Mouse (Mus musculus): ENCODE data around the gene Ppp1cb. TPM values are rescaled to one million over a fixed set of nuclear protein-coding genes. Genes with fewer than 3 reads are reported as not detected.
A peak's percentile ranks its signal among the peaks of the same experiment; 100 is the strongest.
"Not testable (repeated sequence)": the region's sequence is repeated elsewhere in the genome, so short reads cannot be mapped to it uniquely, and the experiment has no call there.

Ppp1cb gene
- polyA plus RNA-seq, 1 experiment from 2014 or later: 283 TPM

DNA sequence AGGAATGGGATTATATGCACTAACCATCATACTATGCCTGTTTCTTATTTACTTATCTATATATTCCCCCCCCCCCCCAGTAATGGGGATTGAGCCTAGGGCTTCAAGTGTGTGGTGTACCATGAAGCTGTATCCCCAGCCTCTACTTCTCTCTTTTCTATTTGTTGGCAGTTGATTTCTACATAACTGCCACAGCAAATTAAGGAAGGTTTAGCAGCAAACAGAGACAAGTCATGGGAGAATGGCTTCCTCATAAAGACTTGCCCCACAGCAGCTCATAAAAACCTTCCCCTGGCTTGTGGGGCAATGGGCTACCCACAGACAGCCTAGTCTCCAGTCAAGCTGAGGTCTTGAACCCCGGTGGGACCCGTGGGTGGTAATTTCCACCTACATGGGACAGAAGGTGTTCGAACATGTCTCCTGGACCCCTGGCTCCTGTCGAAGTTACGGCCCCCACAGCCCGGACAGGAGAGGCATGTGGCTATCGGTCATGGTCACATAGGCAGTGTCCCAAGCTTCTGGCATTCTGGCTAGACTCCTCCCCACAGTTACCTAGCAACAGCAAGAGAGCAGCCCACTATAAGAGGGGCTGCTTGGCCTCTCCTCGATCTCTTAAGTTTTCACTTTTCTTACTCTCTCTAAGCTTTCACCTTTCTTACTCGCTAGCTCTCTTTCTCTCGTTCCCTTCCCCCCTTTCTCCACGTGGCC lies 35.1 kb upstream of the Ppp1cb start:
- 63% methylated on average over 11 of the region's 11 CpGs for WGBS
- H3K4me1 ChIP-seq (replicated peaks): peaks cover 26% of the 10 kb centered on the region
- ATAC-seq (ENCODE audit: insufficient number of reproducible peaks, low FRiP score): no peak
- no peak overlapping the region for H3K27ac ChIP-seq (ENCODE audit: poor library complexity, severe bottlenecking)
- H3K27me3 ChIP-seq (replicated peaks): no peaks in the 10 kb centered on the region
- H3K36me3 ChIP-seq: no peaks in the 10 kb centered on the region
- no peak overlapping the region for H3K4me2 ChIP-seq
- H3K9me3 ChIP-seq (replicated peaks): no peaks in the 10 kb centered on the region
- H3K9ac ChIP-seq: no peak overlapping the region
- no peak overlapping the region for H3K4me3 ChIP-seq

DNA sequence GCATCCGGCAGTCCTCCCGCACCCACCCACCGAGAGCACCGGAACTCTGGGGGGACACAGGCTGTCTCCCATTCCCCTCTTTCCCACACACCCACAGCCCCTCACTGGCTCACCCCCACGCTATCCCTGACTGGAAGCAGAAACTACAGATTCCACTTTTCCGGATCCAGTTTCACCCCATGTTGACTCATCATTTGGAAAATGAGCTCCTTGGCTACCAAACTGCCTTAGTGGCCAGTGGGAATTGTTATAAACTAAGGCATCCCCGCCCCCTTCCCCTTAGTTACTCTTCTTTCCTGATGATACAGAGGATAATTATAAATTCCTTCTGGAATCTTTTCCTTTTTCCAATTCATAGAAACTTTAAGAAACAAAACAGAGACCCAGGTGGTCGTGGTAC lies 34.2 kb upstream of the Ppp1cb start:
- no peak for ATAC-seq (ENCODE audit: insufficient number of reproducible peaks, low FRiP score)
- 91% methylated on average over 8 of the region's 8 CpGs for WGBS
- no peak overlapping the region for H3K4me3 ChIP-seq
- no peak overlapping the region for H3K4me2 ChIP-seq
- no peak overlapping the region for H3K9ac ChIP-seq
- peaks cover 26% of the 10 kb centered on the region for H3K4me1 ChIP-seq (replicated peaks)
- no peaks in the 10 kb centered on the region for H3K36me3 ChIP-seq
- no peaks in the 10 kb centered on the region for H3K27me3 ChIP-seq (replicated peaks)
- H3K27ac ChIP-seq (ENCODE audit: poor library complexity, severe bottlenecking): no peak overlapping the region
- no peaks in the 10 kb centered on the region for H3K9me3 ChIP-seq (replicated peaks)

DNA sequence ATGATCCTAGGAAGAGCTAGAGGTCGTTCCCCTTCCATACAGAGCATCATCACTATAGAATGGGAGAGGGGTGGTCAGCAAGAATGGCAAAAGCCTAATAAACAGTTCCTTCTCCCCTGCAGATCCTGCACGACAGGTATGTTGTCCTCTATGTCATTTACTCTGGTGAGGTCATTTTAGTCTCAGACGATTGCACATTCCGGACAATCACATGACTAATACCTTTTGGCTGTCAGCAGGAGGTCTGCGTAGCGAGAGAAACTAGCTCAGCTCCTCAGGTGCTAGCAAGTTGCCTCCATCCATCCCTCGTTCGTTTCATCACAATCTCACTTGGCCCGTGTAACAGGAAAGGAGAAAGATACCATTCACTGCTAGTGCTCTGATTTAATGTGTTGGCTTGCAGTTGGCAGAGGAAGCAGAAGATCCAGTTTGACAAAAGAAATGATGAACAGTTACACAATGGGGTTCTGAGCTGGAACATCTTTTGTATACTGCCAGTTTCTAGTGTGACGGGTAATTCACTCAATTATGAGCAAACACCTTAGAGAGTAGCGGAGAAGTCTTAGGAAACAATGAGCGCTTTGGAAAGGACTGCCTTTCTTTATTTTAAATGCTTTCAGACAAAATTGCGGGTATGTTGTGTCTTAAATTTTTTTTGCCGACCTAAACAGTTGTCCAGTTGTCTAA lies 33.0 kb upstream of the Ppp1cb start:
- 63% methylated on average over 14 of the region's 14 CpGs for WGBS
- Histone ChIP-seq H3K9me3 (replicated peaks) (no peaks in the 10 kb centered on the region), H3K4me3 (no peak overlapping the region), H3K9ac (no peak overlapping the region), H3K36me3 (no peaks in the 10 kb centered on the region), H3K27ac (ENCODE audit: poor library complexity, severe bottlenecking) (no peak overlapping the region), H3K4me1 (replicated peaks) (peaks cover 26% of the 10 kb centered on the region), H3K27me3 (replicated peaks) (no peaks in the 10 kb centered on the region), H3K4me2 (no peak overlapping the region)
- no peak for ATAC-seq (ENCODE audit: insufficient number of reproducible peaks, low FRiP score)

DNA sequence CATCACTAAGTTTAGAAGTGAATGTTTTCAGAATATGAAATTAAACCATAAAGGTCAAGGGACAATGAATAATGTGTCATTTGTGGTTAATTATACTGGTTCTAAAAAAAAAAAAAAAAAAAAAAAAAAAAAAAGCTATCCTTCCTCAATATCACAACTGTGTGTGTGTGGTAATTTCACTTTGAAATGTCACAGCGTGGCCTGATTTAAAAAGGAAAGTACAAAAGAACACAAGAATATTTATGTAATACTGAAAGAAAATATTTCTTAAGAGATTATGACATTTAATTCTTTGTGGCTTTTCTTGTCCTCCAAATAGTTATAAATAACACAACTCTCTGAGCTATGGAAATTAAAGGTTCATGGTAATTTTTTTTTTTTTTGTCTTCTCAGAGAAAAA lies 28.2 kb upstream of the Ppp1cb start:
- WGBS: 88% methylated on average over 1 of the region's 1 CpGs
- H3K27me3 ChIP-seq (replicated peaks): no peaks in the 10 kb centered on the region
- H3K27ac ChIP-seq (ENCODE audit: poor library complexity, severe bottlenecking): no peak overlapping the region
- no peaks in the 10 kb centered on the region for H3K36me3 ChIP-seq
- no peak overlapping the region for H3K4me3 ChIP-seq
- no peak overlapping the region for H3K9ac ChIP-seq
- no peak for ATAC-seq (ENCODE audit: insufficient number of reproducible peaks, low FRiP score)
- no peak overlapping the region for H3K4me2 ChIP-seq
- H3K9me3 ChIP-seq (replicated peaks): no peaks in the 10 kb centered on the region
- H3K4me1 ChIP-seq (replicated peaks): 0 out of 2 replicates have a peak, but pooled peaks cover 3% of the 10 kb centered on the region

DNA sequence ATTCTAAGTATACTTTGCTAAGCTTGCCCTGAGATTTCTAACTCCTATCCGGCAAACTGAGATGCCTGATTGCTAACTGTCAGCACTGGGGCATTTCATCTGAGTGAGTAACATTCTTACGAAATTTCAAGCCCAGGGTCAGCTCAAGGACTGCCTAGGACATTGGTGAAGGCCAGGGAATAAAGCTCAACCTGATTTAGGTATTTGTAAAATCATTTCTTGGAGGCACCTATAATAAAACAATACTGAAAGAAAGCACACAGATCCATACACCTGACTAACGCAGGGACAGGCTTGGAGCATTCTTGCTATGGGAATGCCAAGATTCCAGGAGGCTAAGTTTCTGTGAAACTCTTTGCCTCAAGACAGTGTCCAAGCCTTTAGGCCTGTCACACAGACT lies 24.3 kb upstream of the Ppp1cb start:
- not testable (repeated sequence) for H3K4me1 ChIP-seq (replicated peaks); ATAC-seq (ENCODE audit: insufficient number of reproducible peaks, low FRiP score); H3K9ac ChIP-seq; H3K27ac ChIP-seq (ENCODE audit: poor library complexity, severe bottlenecking); H3K4me3 ChIP-seq; H3K27me3 ChIP-seq (replicated peaks); H3K9me3 ChIP-seq (replicated peaks); H3K36me3 ChIP-seq; H3K4me2 ChIP-seq
- 71% methylated on average over 3 of the region's 3 CpGs for WGBS

DNA sequence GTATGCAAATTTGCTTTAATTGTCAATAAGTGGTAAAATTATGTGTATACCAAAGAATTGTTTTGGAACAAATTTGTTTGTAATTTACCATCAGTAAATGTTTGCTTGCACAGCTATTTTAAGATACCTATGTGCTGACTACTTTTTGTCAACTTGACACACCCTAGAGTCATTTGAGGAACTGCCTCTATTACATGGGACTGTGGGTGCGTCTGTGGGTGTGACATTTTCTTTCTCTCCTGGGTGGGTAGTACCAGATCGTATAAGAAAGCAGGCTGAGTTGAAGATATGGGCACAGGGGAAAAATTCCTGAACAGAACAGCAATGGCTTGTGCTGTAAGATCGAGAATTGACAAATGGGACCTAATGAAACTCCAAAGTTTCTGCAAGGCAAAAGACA lies 23.0 kb upstream of the Ppp1cb start:
- Histone ChIP-seq H3K4me1 (replicated peaks) (no peaks in the 10 kb centered on the region), H3K27ac (ENCODE audit: poor library complexity, severe bottlenecking) (no peak overlapping the region), H3K27me3 (replicated peaks) (no peaks in the 10 kb centered on the region), H3K9ac (no peak overlapping the region), H3K36me3 (no peaks in the 10 kb centered on the region), H3K4me2 (no peak overlapping the region), H3K4me3 (no peak overlapping the region), H3K9me3 (replicated peaks) (no peaks in the 10 kb centered on the region)
- 79% methylated on average over 3 of the region's 3 CpGs for WGBS
- no peak for ATAC-seq (ENCODE audit: insufficient number of reproducible peaks, low FRiP score)

DNA sequence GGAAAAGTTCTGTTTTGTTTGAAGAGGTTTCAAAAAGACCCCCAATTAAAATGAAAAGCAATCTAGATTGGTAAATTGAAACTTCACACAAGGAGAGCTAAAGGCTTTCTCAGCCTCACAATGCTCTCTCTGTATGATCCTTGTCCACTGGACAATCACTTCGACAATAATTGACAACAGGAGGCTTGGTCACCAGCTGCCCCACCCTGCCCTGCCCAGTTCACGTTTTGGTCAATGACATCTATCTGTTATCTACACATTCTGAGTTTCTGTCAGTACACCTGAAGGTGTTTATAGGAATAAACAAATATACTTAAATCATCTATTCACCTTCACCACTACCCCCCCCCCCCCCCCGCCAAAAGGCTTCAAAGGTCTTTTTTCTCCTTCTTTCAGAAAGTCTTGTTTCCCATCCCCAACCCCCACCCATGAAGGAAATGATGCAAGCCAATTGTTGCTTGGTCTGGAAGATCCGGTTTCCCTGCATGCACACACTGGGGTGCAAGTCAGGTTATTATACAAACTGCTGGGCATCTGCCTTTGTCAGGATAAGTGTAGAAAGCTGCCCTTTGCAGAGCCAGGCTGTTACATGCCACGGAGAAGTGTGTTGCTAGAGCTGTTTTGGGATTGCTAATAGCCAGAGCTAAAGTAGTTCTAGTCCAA lies 20.6 kb upstream of the Ppp1cb start:
- H3K4me1 ChIP-seq (replicated peaks): no peaks in the 10 kb centered on the region
- H3K4me3 ChIP-seq: no peak overlapping the region
- H3K4me2 ChIP-seq: no peak overlapping the region
- no peaks in the 10 kb centered on the region for H3K27me3 ChIP-seq (replicated peaks)
- H3K9ac ChIP-seq: 0 out of 2 replicates have a peak overlapping the region, but pooled peaks have one; percentile 25
- ATAC-seq (ENCODE audit: insufficient number of reproducible peaks, low FRiP score): no peak
- H3K9me3 ChIP-seq (replicated peaks): no peaks in the 10 kb centered on the region
- H3K36me3 ChIP-seq: no peaks in the 10 kb centered on the region
- H3K27ac ChIP-seq (ENCODE audit: poor library complexity, severe bottlenecking): no peak overlapping the region
- WGBS: 50% methylated on average over 5 of the region's 5 CpGs

DNA sequence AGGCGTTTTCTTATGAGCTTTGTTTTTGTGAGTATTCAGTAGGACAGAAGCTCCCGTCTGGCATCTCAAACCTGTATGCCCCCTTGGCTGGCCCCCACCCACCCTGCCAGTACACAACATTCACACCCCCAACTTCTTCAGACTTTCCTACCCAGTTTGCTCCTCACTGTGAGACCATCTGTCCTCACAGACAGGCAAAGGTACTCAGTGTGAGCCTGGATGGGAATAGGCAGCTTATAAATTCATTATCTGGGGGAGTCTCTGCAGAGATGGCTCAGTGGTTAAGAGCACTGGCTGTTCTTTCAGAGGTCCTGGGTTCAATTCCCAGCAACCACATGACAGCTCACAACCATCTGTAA lies 20.1 kb upstream of the Ppp1cb start:
- H3K9me3 ChIP-seq (replicated peaks): no peaks in the 10 kb centered on the region
- no peak overlapping the region for H3K4me3 ChIP-seq
- no peak overlapping the region for H3K27ac ChIP-seq (ENCODE audit: poor library complexity, severe bottlenecking)
- H3K4me1 ChIP-seq (replicated peaks): no peaks in the 10 kb centered on the region
- H3K36me3 ChIP-seq: no peaks in the 10 kb centered on the region
- WGBS: 65% methylated on average over 2 of the region's 2 CpGs
- H3K9ac ChIP-seq: 0 out of 2 replicates have a peak overlapping the region, but pooled peaks have one; percentile 25
- H3K27me3 ChIP-seq (replicated peaks): no peaks in the 10 kb centered on the region
- H3K4me2 ChIP-seq: no peak overlapping the region
- ATAC-seq (ENCODE audit: insufficient number of reproducible peaks, low FRiP score): no peak

DNA sequence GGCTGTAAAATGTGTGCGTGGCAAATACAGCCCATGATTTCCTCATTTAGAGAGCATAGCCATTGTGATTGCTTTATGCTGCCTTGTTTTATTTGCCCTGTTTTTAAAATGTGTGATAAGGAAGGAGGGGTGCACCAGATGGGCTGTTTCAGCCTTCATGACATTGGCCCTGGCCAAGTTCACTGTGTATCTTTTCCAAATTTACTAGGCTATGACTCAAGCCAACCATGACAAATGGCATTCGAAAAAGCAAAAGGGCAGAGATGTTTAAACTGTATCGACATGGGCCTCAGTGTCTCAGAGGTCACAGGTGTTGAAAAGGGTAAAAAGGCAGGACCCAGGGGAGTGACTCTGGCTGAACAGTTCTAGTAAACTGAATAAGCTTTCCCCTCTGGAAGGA lies 17.3 kb upstream of the Ppp1cb start:
- WGBS: 66% methylated on average over 3 of the region's 3 CpGs
- Histone ChIP-seq H3K36me3 (no peaks in the 10 kb centered on the region), H3K9ac (no peak overlapping the region), H3K4me3 (no peak overlapping the region), H3K9me3 (replicated peaks) (no peaks in the 10 kb centered on the region), H3K4me1 (replicated peaks) (0 out of 2 replicates have a peak, but pooled peaks cover 5% of the 10 kb centered on the region), H3K27ac (ENCODE audit: poor library complexity, severe bottlenecking) (no peak overlapping the region), H3K27me3 (replicated peaks) (no peaks in the 10 kb centered on the region), H3K4me2 (no peak overlapping the region)
- no peak for ATAC-seq (ENCODE audit: insufficient number of reproducible peaks, low FRiP score)

DNA sequence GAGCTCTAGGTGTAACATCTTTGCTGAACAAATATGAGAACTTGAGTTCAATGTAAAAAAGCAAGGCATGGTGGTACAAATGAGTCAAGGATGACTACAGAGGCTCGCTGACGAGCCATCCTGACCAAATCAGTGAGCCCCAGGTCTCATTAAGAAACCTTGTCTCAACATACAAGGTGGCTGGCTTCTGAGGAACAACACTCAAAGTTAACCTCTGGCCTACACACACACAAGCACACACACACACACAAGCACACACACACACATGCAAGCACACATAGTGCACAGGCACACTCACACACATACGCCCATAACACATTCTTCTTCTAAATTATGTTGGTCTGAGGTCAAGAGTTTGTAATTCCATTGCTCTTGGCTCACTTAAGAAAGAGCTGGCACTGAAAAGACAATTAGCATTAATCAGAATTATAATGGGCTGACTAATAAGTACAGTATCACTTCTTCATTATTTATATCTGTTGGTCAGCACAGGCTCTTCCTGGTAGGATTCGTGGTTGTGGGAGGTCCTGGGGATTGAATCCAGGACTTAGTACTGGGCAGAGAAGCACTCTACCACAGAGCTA lies 16.6 kb upstream of the Ppp1cb start:
- H3K4me3 ChIP-seq: no peak overlapping the region
- no peaks in the 10 kb centered on the region for H3K36me3 ChIP-seq
- no peak overlapping the region for H3K4me2 ChIP-seq
- H3K27me3 ChIP-seq (replicated peaks): no peaks in the 10 kb centered on the region
- no peak overlapping the region for H3K27ac ChIP-seq (ENCODE audit: poor library complexity, severe bottlenecking)
- ATAC-seq (ENCODE audit: insufficient number of reproducible peaks, low FRiP score): no peak
- H3K9ac ChIP-seq: no peak overlapping the region
- 0 out of 2 replicates have a peak, but pooled peaks cover 5% of the 10 kb centered on the region for H3K4me1 ChIP-seq (replicated peaks)
- WGBS: 80% methylated on average over 4 of the region's 4 CpGs
- no peaks in the 10 kb centered on the region for H3K9me3 ChIP-seq (replicated peaks)

DNA sequence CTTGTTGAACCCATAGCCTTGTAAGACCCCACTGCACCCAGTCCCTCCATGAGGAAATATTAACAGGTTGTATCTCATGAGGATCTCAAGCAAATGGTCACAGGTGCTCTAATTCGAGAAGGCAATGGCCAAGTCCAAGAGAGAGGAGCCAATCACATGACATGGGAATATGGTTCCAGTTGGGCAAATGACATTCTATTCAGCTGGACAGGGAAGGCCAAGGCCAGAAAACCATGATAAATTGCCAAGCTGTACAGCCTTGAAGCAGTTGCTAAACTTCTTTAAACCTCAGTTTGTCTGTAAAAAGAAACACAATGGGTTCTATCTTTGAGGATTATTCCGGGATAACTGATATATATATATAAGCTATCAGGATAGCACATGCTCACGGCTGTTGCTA lies 14.7 kb upstream of the Ppp1cb start:
- Histone ChIP-seq H3K4me2 (no peak overlapping the region), H3K9ac (no peak overlapping the region), H3K27ac (ENCODE audit: poor library complexity, severe bottlenecking) (no peak overlapping the region), H3K9me3 (replicated peaks) (no peaks in the 10 kb centered on the region), H3K27me3 (replicated peaks) (no peaks in the 10 kb centered on the region), H3K4me3 (no peak overlapping the region), H3K36me3 (no peaks in the 10 kb centered on the region), H3K4me1 (replicated peaks) (0 out of 2 replicates have a peak, but pooled peaks cover 5% of the 10 kb centered on the region)
- WGBS: 79% methylated on average over 3 of the region's 3 CpGs
- no peak for ATAC-seq (ENCODE audit: insufficient number of reproducible peaks, low FRiP score)
